Mouse (Mus musculus) liver, adult 2 months (tissue): Measurements from ENCODE around the gene Hsd11b2.

Source experiments
- CTCF ChIP-seq: fragments of 200-500 bp; IDR thresholded peaks from 2 replicates; pipeline ENCODE4 v1.5.1; 2011; ENCODE audit warnings: low read depth, low read length, control low read depth
- POLR2A ChIP-seq: fragments of 200-500 bp; IDR thresholded peaks from 2 replicates; pipeline ENCODE4 v1.6.1; 2011; ENCODE audit warnings: low read length, control low read depth; ENCODE audit not compliant: insufficient read depth; ENCODE audit errors: extremely low read depth

DNA sequence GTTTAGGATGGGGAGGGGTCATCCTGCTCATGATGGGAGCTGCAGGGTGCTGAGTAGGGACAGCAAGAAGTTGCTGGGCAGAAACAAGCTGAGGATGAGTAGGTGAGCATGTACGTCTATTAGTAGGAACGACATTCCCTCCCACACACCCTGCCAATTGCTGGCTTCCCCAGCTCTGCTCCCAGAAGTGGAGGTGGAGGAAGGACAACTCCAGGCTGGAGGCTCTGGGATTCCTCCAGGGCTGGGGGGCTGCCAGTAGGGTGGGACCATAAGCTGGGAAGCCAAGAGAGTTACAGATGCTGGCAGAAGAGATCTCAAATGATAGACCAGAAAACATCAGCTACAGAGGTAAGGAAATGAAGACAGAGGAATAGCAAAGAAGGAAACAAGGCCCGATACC lies 18.0 kb downstream of the Hsd11b2 start:
- TF ChIP-seq CTCF (no peak), POLR2A (no peak)
